Mouse (Mus musculus) embryonic fibroblast, embryonic 13.5 days (primary cell): Measurements from ENCODE around the gene Tspan9.

Experiments
- CTCF ChIP-seq: IDR thresholded peaks from 2 replicates; pipeline ENCODE4 v1.5.1; 2011; ENCODE audit warnings: mild to moderate bottlenecking, control low read depth, low read length, moderate library complexity, borderline replicate concordance; ENCODE audit not compliant: insufficient read depth
- POLR2A ChIP-seq: IDR thresholded peaks from 2 replicates; pipeline ENCODE4 v1.6.1; 2011; ENCODE audit warnings: low read depth, mild to moderate bottlenecking, control low read depth, low read length, moderate library complexity

DNA sequence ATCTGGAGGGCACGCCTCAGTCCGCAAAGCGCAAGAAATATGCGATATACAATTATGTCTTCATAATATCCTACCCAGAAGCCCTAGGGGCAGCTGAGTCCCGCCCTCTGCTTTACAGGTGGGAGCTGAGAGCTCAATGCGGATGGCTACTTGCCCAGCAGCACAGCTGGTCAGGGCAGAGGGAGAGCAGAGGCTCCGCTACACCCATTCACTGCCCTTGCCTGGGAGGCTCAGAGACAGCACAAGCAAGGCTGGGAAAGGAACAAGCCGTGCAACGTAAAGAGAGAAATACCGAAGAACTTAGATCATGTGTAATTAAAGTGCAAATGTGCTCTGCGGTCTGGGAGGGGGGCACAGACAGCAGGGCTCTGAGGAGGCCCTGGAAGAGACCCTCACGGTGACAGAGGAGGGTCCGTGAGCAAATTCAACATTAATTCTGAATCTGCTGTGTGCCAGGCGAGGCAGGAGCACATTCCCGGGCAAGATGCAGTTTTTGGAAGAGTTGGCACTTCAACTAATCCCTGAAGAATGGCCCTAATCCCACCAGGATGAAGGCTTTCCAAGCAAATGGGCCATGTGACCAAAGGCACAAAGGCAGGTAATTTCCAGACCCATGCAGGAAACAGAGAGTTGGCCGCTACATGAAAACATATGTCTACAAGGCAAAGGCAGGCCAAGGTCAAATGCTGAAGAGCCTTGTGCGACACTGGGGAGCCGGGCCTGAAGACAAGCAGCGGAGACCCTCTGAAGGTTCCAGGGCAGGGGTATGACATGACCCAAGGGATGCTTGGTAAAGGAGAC lies 73.1 kb downstream of the Tspan9 start:
- TF ChIP-seq CTCF (no peak), POLR2A (no peak)
